Mouse (Mus musculus) kidney, postnatal 0 days (tissue): ENCODE results near the gene Dap3. TPM values are rescaled to one million over a fixed set of nuclear protein-coding genes. Genes with fewer than 3 reads are reported as not detected.

ENCODE experiments used
- ATAC-seq: fragments of 200-750 bp; cut with Nextera tagmentation; replicated peaks from 2 replicates; pipeline ENCODE4 v1.8.0; 2017; ENCODE audit warnings: low read depth, moderate number of reproducible peaks, moderate TSS enrichment, moderate library complexity; ENCODE audit not compliant: low FRiP score
- DNase-seq: peaks from one replicate; pipeline ENCODE4 v3.0.0-alpha.2; 2016; ENCODE audit warnings: low spot score
- H3K27ac ChIP-seq: fragments of 300-500 bp; sonication (generic); 2 replicates; pipeline ENCODE4 v1.5.1; 2014; ENCODE audit warnings: mild to moderate bottlenecking
- H3K27me3 ChIP-seq: fragments of 300-500 bp; sonication (generic); 2 replicates; pipeline ENCODE4 v1.6.1; 2014; ENCODE audit warnings: low read length, mixed read lengths; ENCODE audit not compliant: insufficient read depth
- H3K36me3 ChIP-seq: fragments of 300-500 bp; sonication (generic); 2 replicates; pipeline ENCODE4 v1.6.1; 2014; ENCODE audit warnings: low read length, mixed read lengths; ENCODE audit not compliant: insufficient read depth
- H3K4me1 ChIP-seq: fragments of 300-500 bp; sonication (generic); replicated peaks from 2 replicates; pipeline ENCODE4 v1.6.1; 2014; ENCODE audit warnings: antibody characterized with exemption, low read length, mixed read lengths; ENCODE audit not compliant: insufficient read depth
- H3K4me2 ChIP-seq: fragments of 300-500 bp; sonication (generic); 2 replicates; pipeline ENCODE4 v1.6.1; 2014; ENCODE audit warnings: mild to moderate bottlenecking, low read length, moderate library complexity, mixed read lengths
- H3K4me3 ChIP-seq: fragments of 300-500 bp; sonication (generic); replicated peaks from 2 replicates; pipeline ENCODE4 v1.5.1; 2014; ENCODE audit warnings: low read depth, low read length
- H3K9ac ChIP-seq: fragments of 300-500 bp; sonication (generic); 2 replicates; pipeline ENCODE4 v1.6.1; 2014; ENCODE audit warnings: low read depth, low read length
- H3K9me3 ChIP-seq: fragments of 300-500 bp; sonication (generic); replicated peaks from 2 replicates; pipeline ENCODE4 v1.6.1; 2016; ENCODE audit warnings: low read length, inconsistent platforms, mixed read lengths
- CTCF ChIP-seq: IDR thresholded peaks from 2 replicates; pipeline ENCODE4 v1.5.1; 2016; ENCODE audit warnings: antibody characterized with exemption, low read depth, mild to moderate bottlenecking, moderate library complexity
- WGBS: fragments of 180-500 bp; shearing (Covaris S2); extraction: QIAGEN DNeasy Blood & Tissue Kit; methylation state at CpG from one replicate; pipeline ENCODE4 v1.1.7; 2014; 5-methylcytosine and 5-hydroxymethylcytosine counted together
- polyA plus RNA-seq: library from polyadenylated mRNA; unstranded; fragments of >200 nt; fragmentation: Nextera tagmentation; extraction: Ambion mirVana; gene quantifications from 2 replicates; pipeline ENCODE4 v1.2.1, GENCODE M21; 2015

Dap3 gene
- polyA plus RNA-seq, 1 experiment from 2014 or later, result 150 TPM

- 72% methylated on average over 3 of the region's 3 CpGs for WGBS
- H3K27me3 ChIP-seq, result no peaks in the 10 kb centered on the region
- no peak overlapping the region for H3K4me2 ChIP-seq
- H3K27ac ChIP-seq, result no peak overlapping the region
- peak; percentile 62; the same call in 1 of the 2 replicates for ATAC-seq
- DNase-seq, result peak; percentile 90
- H3K9me3 ChIP-seq, result no peaks in the 10 kb centered on the region
- H3K36me3 ChIP-seq, result peaks cover 27% of the 10 kb centered on the region
- no peak overlapping the region for H3K9ac ChIP-seq
- TF ChIP-seq CTCF, result peak; percentile 79
- no peak overlapping the region for H3K4me3 ChIP-seq
- no peaks in the 10 kb centered on the region for H3K4me1 ChIP-seq
Observed at GRCm38 (mm10) chr3:88939749-88940148, 11.2 kb downstream of the Dap3 start.

GRCm38 (mm10) chr3:88939071-88939470 is 11.9 kb downstream of the Dap3 start:
- Histone ChIP-seq H3K9ac (no peak overlapping the region), H3K27me3 (no peaks in the 10 kb centered on the region), H3K4me1 (no peaks in the 10 kb centered on the region), H3K4me3 (no peak overlapping the region), H3K9me3 (no peaks in the 10 kb centered on the region), H3K36me3 (peaks cover 32% of the 10 kb centered on the region), H3K27ac (no peak overlapping the region), H3K4me2 (no peak overlapping the region)
- no peak for DNase-seq
- WGBS, result 96% methylated on average over 10 of the region's 10 CpGs
- no peak for TF ChIP-seq CTCF
- ATAC-seq, result no peak

GRCm38 (mm10) chr3:88929501-88929900 is 21.5 kb downstream of the Dap3 start:
- no peak overlapping the region for H3K4me3 ChIP-seq
- H3K9ac ChIP-seq, result no peak overlapping the region
- H3K9me3 ChIP-seq, result no peaks in the 10 kb centered on the region
- H3K36me3 ChIP-seq, result peaks cover 77% of the 10 kb centered on the region
- no peak for DNase-seq
- no peak for ATAC-seq
- 79% methylated on average over 3 of the region's 3 CpGs for WGBS
- TF ChIP-seq CTCF, result no peak
- no peaks in the 10 kb centered on the region for H3K4me1 ChIP-seq
- H3K27me3 ChIP-seq, result no peaks in the 10 kb centered on the region
- no peak overlapping the region for H3K27ac ChIP-seq
- H3K4me2 ChIP-seq, result no peak overlapping the region

GRCm38 (mm10) chr3:88925651-88926050 is 25.3 kb downstream of the Dap3 start:
- ATAC-seq (no peak), DNase-seq (no peak)
- peak; percentile 18; the same call in 1 of the 2 replicates for TF ChIP-seq CTCF
- H3K27me3 ChIP-seq, result no peaks in the 10 kb centered on the region
- no peak overlapping the region for H3K4me3 ChIP-seq
- H3K9me3 ChIP-seq, result 0 out of 2 replicates have a peak, but pooled peaks cover 3% of the 10 kb centered on the region
- WGBS, result 82% methylated on average over 2 of the region's 2 CpGs
- no peak overlapping the region for H3K27ac ChIP-seq
- peaks cover 76% of the 10 kb centered on the region for H3K36me3 ChIP-seq
- H3K9ac ChIP-seq, result no peak overlapping the region
- H3K4me2 ChIP-seq, result no peak overlapping the region
- no peaks in the 10 kb centered on the region for H3K4me1 ChIP-seq

- H3K27me3 ChIP-seq, result no peaks in the 10 kb centered on the region
- H3K4me3 ChIP-seq, result no peak overlapping the region
- ATAC-seq, result no peak
- no peak for TF ChIP-seq CTCF
- 0 out of 2 replicates have a peak, but pooled peaks cover 3% of the 10 kb centered on the region for H3K9me3 ChIP-seq
- peaks cover 63% of the 10 kb centered on the region for H3K36me3 ChIP-seq
- H3K4me1 ChIP-seq, result no peaks in the 10 kb centered on the region
- H3K9ac ChIP-seq, result no peak overlapping the region
- no peak overlapping the region for H3K27ac ChIP-seq
- no peak overlapping the region for H3K4me2 ChIP-seq
- no peak for DNase-seq
- WGBS, result 87% methylated on average over 8 of the region's 8 CpGs
Observed at GRCm38 (mm10) chr3:88923989-88924591, 26.9 kb downstream of the Dap3 start.

GRCm38 (mm10) chr3:88921411-88921810 is 29.6 kb downstream of the Dap3 start:
- Histone ChIP-seq H3K4me1 (no peaks in the 10 kb centered on the region), H3K27me3 (no peaks in the 10 kb centered on the region), H3K36me3 (peaks cover 37% of the 10 kb centered on the region), H3K9me3 (0 out of 2 replicates have a peak, but pooled peaks cover 3% of the 10 kb centered on the region), H3K9ac (no peak overlapping the region), H3K27ac (no peak overlapping the region), H3K4me2 (no peak overlapping the region), H3K4me3 (no peak overlapping the region)
- no peak for DNase-seq
- ATAC-seq, result no peak
- WGBS, result 96% methylated on average over 9 of the region's 9 CpGs
- TF ChIP-seq CTCF, result no peak
